Mouse (Mus musculus) brain, embryonic 14.5 days (tissue): ENCODE measurements around the gene Rasip1.

Experiments
- CTCF ChIP-seq: fragments of 200-500 bp; IDR thresholded peaks from 2 replicates; pipeline ENCODE4 v1.5.1; 2012; ENCODE audit warnings: inconsistent platforms, mild to moderate bottlenecking, moderate library complexity, borderline replicate concordance; ENCODE audit not compliant: insufficient read depth, insufficient read length; ENCODE audit errors: extremely low read depth
- POLR2A ChIP-seq: fragments of 200-500 bp; IDR thresholded peaks from 2 replicates; pipeline ENCODE4 v1.6.1; 2012; ENCODE audit warnings: mild to moderate bottlenecking, inconsistent platforms, borderline replicate concordance; ENCODE audit not compliant: poor library complexity, insufficient read depth, insufficient read length, severe bottlenecking; ENCODE audit errors: extremely low read depth

DNA sequence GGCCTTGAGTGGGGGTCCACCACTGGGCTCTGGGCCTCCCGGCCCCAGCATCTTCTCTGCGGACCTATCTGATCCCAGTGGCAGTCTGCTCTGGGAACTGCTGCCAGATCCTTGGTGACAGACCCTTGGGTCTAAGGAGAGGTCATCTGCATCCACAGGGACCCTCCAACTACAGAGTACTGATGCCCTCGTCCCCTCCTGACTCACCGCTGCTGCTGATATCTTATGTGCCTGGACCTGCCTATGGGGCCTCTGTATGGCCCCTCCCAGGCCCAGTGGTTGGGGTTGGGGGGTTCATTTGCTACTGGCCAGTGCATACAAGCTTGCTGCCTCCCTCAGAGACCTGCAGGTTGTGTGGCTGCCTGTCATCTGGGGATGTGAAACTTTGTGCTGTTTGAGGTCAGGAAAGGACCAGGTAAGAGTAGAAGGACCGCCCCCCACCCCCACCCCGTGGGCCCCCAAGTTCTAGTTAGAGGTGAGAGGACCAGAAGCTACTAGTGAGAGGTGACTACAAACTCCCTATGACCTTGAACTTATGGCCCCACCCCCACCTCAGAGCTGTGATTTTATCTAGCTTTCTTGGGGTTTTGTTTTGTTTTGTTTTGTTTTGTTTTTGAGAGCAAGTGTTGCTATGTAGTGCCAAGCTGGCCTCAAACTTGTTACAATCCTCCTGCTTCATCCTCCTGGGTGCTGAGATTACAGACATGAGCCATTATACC, 17.7 kb downstream of the Rasip1 start:
- no peak for TF ChIP-seq CTCF
- TF ChIP-seq POLR2A, result no peak
